Mouse (Mus musculus): ENCODE results near the gene Plcb3.

DNA sequence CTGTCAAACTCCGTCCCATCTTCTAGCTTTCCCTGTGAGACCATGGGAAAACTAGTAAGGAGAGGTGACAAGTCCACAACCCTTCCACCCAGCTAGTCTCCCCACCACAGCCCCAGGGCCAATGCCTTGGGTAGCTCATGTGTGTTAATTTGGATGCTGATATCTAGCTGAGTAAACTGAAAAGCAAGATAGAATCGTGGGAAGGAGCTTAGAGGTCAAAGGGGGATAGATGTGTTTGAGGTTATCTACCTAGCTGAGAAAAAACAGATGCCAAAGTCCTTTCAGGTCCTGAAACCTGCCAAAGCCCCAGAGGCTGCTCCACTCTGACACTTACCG lies 2.3 kb upstream of the Plcb3 start:
- TF ChIP-seq CTCF (IDR thresholded peaks at IDR 0.05; ENCODE audit: control insufficient read depth, insufficient read depth, insufficient read length) (no peak), MAX (IDR thresholded peaks at IDR 0.05) (no peak), MYOG (IDR thresholded peaks at IDR 0.05; ENCODE audit: control insufficient read depth, extremely low read depth, insufficient read length) (no peak), USF1 (IDR thresholded peaks at IDR 0.05; ENCODE audit: low read depth) (no peak), MYOD1 (IDR thresholded peaks at IDR 0.05; ENCODE audit: control insufficient read depth, insufficient read length, low read depth) (no peak)
